Mouse (Mus musculus) MEL (cell line): ENCODE measurements around the gene Gm37240. TPM values are rescaled to one million over a fixed set of nuclear protein-coding genes. Genes with fewer than 3 reads are reported as not detected.

Source experiments
- DNase-seq: peaks from one replicate; pipeline ENCODE4 v3.0.0; 2011; ENCODE audit warnings: low read depth, low spot score
- H3K27ac ChIP-seq: 2 replicates; pipeline ENCODE4 v1.5.1; 2012; ENCODE audit warnings: low read depth, mild to moderate bottlenecking, control low read depth, low read length, moderate library complexity; ENCODE audit not compliant: control insufficient read depth
- H3K27me3 ChIP-seq, 2 experiments: fragments of 150-350 bp in 1 of 2; sonication (generic) in 1 of 2; 2 replicates each; pipeline ENCODE4 v1.6.1; 2012; ENCODE audit warnings: low read length in 2 of 2, mild to moderate bottlenecking in 2 of 2, improper control_type of control experiment in 1 of 2, moderate library complexity in 1 of 2; ENCODE audit not compliant: insufficient read depth in 2 of 2, control insufficient read depth in 1 of 2
- H3K36me3 ChIP-seq, 2 experiments: 2 replicates each; pipeline ENCODE4 v1.6.1; 2012 to 2014; ENCODE audit warnings: low read length in 2 of 2, improper control_type of control experiment in 1 of 2, inconsistent platforms in 1 of 2, mild to moderate bottlenecking in 1 of 2; ENCODE audit not compliant: insufficient read depth in 2 of 2, control insufficient read depth in 1 of 2
- H3K4me1 ChIP-seq, 2 experiments: fragments of 150-350 bp in 1 of 2; sonication (generic) in 1 of 2; 2 replicates each; pipeline ENCODE4 v1.6.1; 2012; ENCODE audit warnings: low read length in 2 of 2, improper control_type of control experiment in 1 of 2, mild to moderate bottlenecking in 1 of 2; ENCODE audit not compliant: insufficient read depth in 2 of 2, control insufficient read depth in 1 of 2
- H3K4me3 ChIP-seq, 2 experiments: fragments of 150-350 bp in 1 of 2; sonication (generic) in 1 of 2; 2 replicates each; pipeline ENCODE4 v1.5.1; 2012; ENCODE audit warnings: low read depth in 2 of 2, low read length in 2 of 2, mild to moderate bottlenecking in 2 of 2, moderate library complexity in 2 of 2, control low read depth in 1 of 2, improper control_type of control experiment in 1 of 2; ENCODE audit not compliant: control insufficient read depth in 1 of 2, insufficient read depth in 1 of 2
- H3K79me2 ChIP-seq: 2 replicates; pipeline ENCODE4 v1.6.1; 2012; ENCODE audit warnings: mild to moderate bottlenecking, low read length, moderate library complexity; ENCODE audit not compliant: control insufficient read depth, poor library complexity, insufficient read depth
- H3K9ac ChIP-seq: 2 replicates; pipeline ENCODE4 v1.6.1; 2012; ENCODE audit warnings: low read depth, mild to moderate bottlenecking, control low read depth, low read length, moderate library complexity; ENCODE audit not compliant: control insufficient read depth, poor library complexity, severe bottlenecking
- H3K9me3 ChIP-seq: fragments of 150-350 bp; sonication (generic); replicated peaks from 2 replicates; pipeline ENCODE4 v1.6.1; 2012; ENCODE audit warnings: mild to moderate bottlenecking, low read length, improper control_type of control experiment, moderate library complexity; ENCODE audit not compliant: insufficient read depth
- BHLHE40 ChIP-seq: IDR thresholded peaks from 2 replicates; pipeline ENCODE4 v1.6.1; 2012; ENCODE audit warnings: low read depth, mild to moderate bottlenecking, inconsistent platforms, low read length, improper control_type of control experiment, borderline replicate concordance
- CHD1 ChIP-seq: IDR thresholded peaks from 2 replicates; pipeline ENCODE4 v1.6.1; 2012; ENCODE audit warnings: low read depth, mild to moderate bottlenecking, inconsistent platforms, low read length, improper control_type of control experiment
- CHD2 ChIP-seq: IDR thresholded peaks from 2 replicates; pipeline ENCODE4 v1.6.1; 2011; ENCODE audit warnings: low read length, improper control_type of control experiment
- ELF1 ChIP-seq: IDR thresholded peaks from 2 replicates; pipeline ENCODE4 v1.6.1; 2014; ENCODE audit warnings: low read depth, mild to moderate bottlenecking, inconsistent platforms, low read length, improper control_type of control experiment, moderate library complexity
- EP300 ChIP-seq, 2 experiments: IDR thresholded peaks; 2 replicates each; pipeline ENCODE4 v1.6.1; 2011; ENCODE audit warnings: improper control_type of control experiment in 2 of 2, low read length in 2 of 2, low read depth in 1 of 2, mild to moderate bottlenecking in 1 of 2
- GATA1 ChIP-seq: IDR thresholded peaks from 2 replicates; pipeline ENCODE4 v1.6.1; 2011; ENCODE audit warnings: low read depth, low read length, improper control_type of control experiment
- JUND ChIP-seq: IDR thresholded peaks from 2 replicates; pipeline ENCODE4 v1.6.1; 2011; ENCODE audit warnings: low read depth, mild to moderate bottlenecking, improper control_type of control experiment, low read length
- KAT2A ChIP-seq: conservative IDR thresholded peaks from 2 replicates; pipeline ENCODE4 v1.6.1; 2012; ENCODE audit warnings: low read depth, low read length, improper control_type of control experiment, inconsistent platforms
- MAFK ChIP-seq: IDR thresholded peaks from 2 replicates; pipeline ENCODE4 v1.6.1; 2011; ENCODE audit warnings: low read depth, mild to moderate bottlenecking, low read length, improper control_type of control experiment, borderline replicate concordance
- MAX ChIP-seq: IDR thresholded peaks from 2 replicates; pipeline ENCODE4 v1.6.1; 2011; ENCODE audit warnings: low read length, improper control_type of control experiment
- MXI1 ChIP-seq: IDR thresholded peaks from 2 replicates; pipeline ENCODE4 v1.6.1; 2011; ENCODE audit warnings: mild to moderate bottlenecking, low read depth, low read length, improper control_type of control experiment
- MYB ChIP-seq: IDR thresholded peaks from 2 replicates; pipeline ENCODE4 v1.6.1; 2011; ENCODE audit warnings: mild to moderate bottlenecking, low read depth, low read length, improper control_type of control experiment
- MYC ChIP-seq: IDR thresholded peaks from 2 replicates; pipeline ENCODE4 v1.6.1; 2011; ENCODE audit warnings: low read depth, mild to moderate bottlenecking, low read length, improper control_type of control experiment, moderate library complexity
- NELFE ChIP-seq: IDR thresholded peaks from 2 replicates; pipeline ENCODE4 v1.6.1; 2011; ENCODE audit warnings: low read depth, low read length, improper control_type of control experiment
- NRF1 ChIP-seq: IDR thresholded peaks from 2 replicates; pipeline ENCODE4 v1.6.1; 2014; ENCODE audit warnings: low read depth, mild to moderate bottlenecking, inconsistent platforms, low read length, improper control_type of control experiment, moderate library complexity; ENCODE audit not compliant: poor library complexity, insufficient read depth, severe bottlenecking
- POLR2A ChIP-seq, 2 experiments: IDR thresholded peaks; 2 replicates each; pipeline ENCODE4 v1.6.1; 2011 to 2012; ENCODE audit warnings: low read length in 2 of 2, mild to moderate bottlenecking in 2 of 2, control low read depth in 1 of 2, improper control_type of control experiment in 1 of 2, low read depth in 1 of 2, moderate library complexity in 1 of 2; ENCODE audit not compliant: control insufficient read depth in 1 of 2, insufficient read depth in 1 of 2, poor library complexity in 1 of 2
- POLR2AphosphoS2 ChIP-seq: IDR thresholded peaks from 2 replicates; pipeline ENCODE4 v1.6.1; 2011; ENCODE audit warnings: low read length, improper control_type of control experiment
- POLR2AphosphoS5 ChIP-seq: IDR thresholded peaks from 2 replicates; pipeline ENCODE4 v1.6.1; 2012; ENCODE audit warnings: low read depth, borderline replicate concordance, mild to moderate bottlenecking, inconsistent platforms, low read length, moderate library complexity, mixed read lengths
- RCOR1 ChIP-seq: IDR thresholded peaks from 2 replicates; pipeline ENCODE4 v1.6.1; 2012; ENCODE audit warnings: low read depth, mild to moderate bottlenecking, inconsistent platforms, low read length, improper control_type of control experiment
- SIN3A ChIP-seq: IDR thresholded peaks from 2 replicates; pipeline ENCODE4 v1.6.1; 2012; ENCODE audit warnings: low read length, improper control_type of control experiment, inconsistent platforms
- TAL1 ChIP-seq: IDR thresholded peaks from 2 replicates; pipeline ENCODE4 v1.6.1; 2012; ENCODE audit warnings: mild to moderate bottlenecking, inconsistent platforms, low read length, moderate library complexity, mixed read lengths
- TCF12 ChIP-seq: IDR thresholded peaks from 2 replicates; pipeline ENCODE4 v1.6.1; 2014; ENCODE audit warnings: low read depth, mild to moderate bottlenecking, inconsistent platforms, low read length, improper control_type of control experiment, moderate library complexity
- ZC3H11A ChIP-seq: IDR thresholded peaks from 2 replicates; pipeline ENCODE4 v1.6.1; 2012; ENCODE audit warnings: low read depth, mild to moderate bottlenecking, inconsistent platforms, low read length, improper control_type of control experiment
- ZKSCAN1 ChIP-seq: IDR thresholded peaks from 2 replicates; pipeline ENCODE4 v1.6.1; 2012; ENCODE audit warnings: low read depth, mild to moderate bottlenecking, inconsistent platforms, low read length, improper control_type of control experiment, moderate library complexity
- ZNF384 ChIP-seq: IDR thresholded peaks from 2 replicates; pipeline ENCODE4 v1.6.1; 2012; ENCODE audit warnings: low read depth, mild to moderate bottlenecking, inconsistent platforms, low read length, improper control_type of control experiment
- polyA plus RNA-seq, 2 experiments: library from polyadenylated mRNA; stranded (reverse) in 1 of 2; unstranded in 1 of 2; fragments of >175 nt in 1 of 2; fragments of >200 nt in 1 of 2; gene quantifications; 2 replicates each; pipeline versions ENCODE4 v1.2.1 to v1.2.4; 2012; ENCODE audit warnings: low replicate concordance in 2 of 2, low read depth in 1 of 2; ENCODE audit not compliant: insufficient read length in 2 of 2, insufficient read depth in 1 of 2, missing spikeins in 1 of 2
- total RNA-seq: library from RNA; depleted of rRNA; stranded (reverse); fragments of 300-350 nt; gene quantifications from 2 replicates; pipeline ENCODE4 v1.2.3, GENCODE M21; 2012

The Gm37240 gene
- total and polyA plus RNA-seq, 3 experiments = 0.04 TPM; not detected in 2

GRCm38 (mm10) chr3:85254526-85254925 is 632.8 kb downstream of the Gm37240 start:
- no peak overlapping the region for H3K4me3 ChIP-seq
- no peak overlapping the region for H3K9ac ChIP-seq
- no peaks in the 10 kb centered on the region for H3K4me1 ChIP-seq
- H3K79me2 ChIP-seq = no peaks in the 10 kb centered on the region
- H3K9me3 ChIP-seq = no peaks in the 10 kb centered on the region
- H3K27me3 ChIP-seq = no peaks in the 10 kb centered on the region
- no peak for DNase-seq
- no peak for TF ChIP-seq MAX
- TF ChIP-seq SIN3A = no peak
- TF ChIP-seq NRF1 = no peak
- H3K27ac ChIP-seq = no peak overlapping the region
- no peaks in the 10 kb centered on the region for H3K36me3 ChIP-seq

- Histone ChIP-seq H3K9ac (no peak overlapping the region), H3K79me2 (no peaks in the 10 kb centered on the region), H3K36me3 (no peaks in the 10 kb centered on the region), H3K9me3 (no peaks in the 10 kb centered on the region), H3K4me3 (no peak overlapping the region), H3K27ac (no peak overlapping the region), H3K4me1 (no peaks in the 10 kb centered on the region), H3K27me3 (no peaks in the 10 kb centered on the region)
- no peak for DNase-seq
- TF ChIP-seq POLR2AphosphoS2 (no peak), POLR2AphosphoS5 (no peak), MYC (no peak), NELFE (no peak), NRF1 (no peak), MAFK (no peak), EP300 (IDR thresholded peaks at IDR 0.05; ENCODE audit: low read depth in 1 of 2, low read length in 2 of 2) (no peak), MAX (no peak), CHD2 (no peak), CHD1 (no peak), MYB (no peak), TAL1 (no peak)
These were observed 635.7 kb downstream of the Gm37240 start for GRCm38 (mm10) chr3:85251631-85252030.

- TF ChIP-seq KAT2A (no peak), ZKSCAN1 (no peak), NELFE (no peak), POLR2AphosphoS5 (no peak), ELF1 (no peak), BHLHE40 (no peak), RCOR1 (no peak), POLR2AphosphoS2 (no peak), ZNF384 (no peak), TCF12 (no peak), JUND (no peak), GATA1 (no peak), MYC (no peak), POLR2A (IDR thresholded peaks at IDR 0.05; ENCODE audit: control insufficient read depth in 1 of 2, insufficient read depth in 1 of 2, low read depth in 1 of 2, low read length in 2 of 2, poor library complexity in 1 of 2) (no peak), MXI1 (no peak), TAL1 (no peak), SIN3A (no peak), ZC3H11A (no peak)
- no peaks in the 10 kb centered on the region for H3K9me3 ChIP-seq
- no peaks in the 10 kb centered on the region for H3K36me3 ChIP-seq
- no peak overlapping the region for H3K27ac ChIP-seq
- no peak for DNase-seq
- no peaks in the 10 kb centered on the region for H3K27me3 ChIP-seq
- H3K9ac ChIP-seq = no peak overlapping the region
- no peak overlapping the region for H3K4me3 ChIP-seq
- H3K79me2 ChIP-seq = no peaks in the 10 kb centered on the region
- H3K4me1 ChIP-seq = no peaks in the 10 kb centered on the region
These were observed 641.2 kb downstream of the Gm37240 start for GRCm38 (mm10) chr3:85246131-85246530.
